Mouse (Mus musculus): ENCODE measurements at regions not wholly inside any gene's neighbourhood (a gene's known extent, or its start where the extent isn't known, plus 50 kb on each side); places are given as distances from the start of the nearest gene placed in this dataset.

DNA sequence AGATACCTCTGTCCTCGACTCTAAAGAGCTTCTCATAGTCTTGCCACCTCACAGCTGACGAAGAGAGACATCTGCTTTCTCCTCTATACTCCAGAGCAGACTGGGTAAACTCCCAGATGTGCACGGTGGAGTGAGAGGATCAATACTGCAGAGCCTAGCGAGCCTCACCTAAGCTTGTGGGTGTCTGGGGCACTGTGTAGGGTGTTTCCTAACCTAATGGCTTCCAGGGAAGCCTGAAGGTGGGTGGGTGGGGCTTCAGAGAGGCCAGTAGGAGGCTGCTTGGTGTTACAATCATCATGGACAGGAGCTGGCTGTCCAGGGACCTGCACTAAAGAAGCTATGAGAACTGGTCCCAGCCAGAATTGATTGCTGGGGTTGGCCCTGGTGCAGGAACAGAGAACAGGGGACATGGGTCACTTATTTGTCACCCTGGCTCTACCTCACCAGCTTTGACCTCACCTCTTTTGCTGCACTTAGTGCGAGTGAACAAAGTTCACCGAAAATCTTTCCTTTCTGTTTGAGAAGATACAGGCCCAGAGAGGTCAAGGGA lies 57.5 kb upstream of the Tle3 start:
- Histone ChIP-seq H3K27me3 (ENCODE audit: control insufficient read depth, insufficient read depth, low read length) (no peaks in the 10 kb centered on the region), H3K9me3 (ENCODE audit: control insufficient read depth, low read length) (no peaks in the 10 kb centered on the region), H3K4me1 (ENCODE audit: control insufficient read depth, insufficient read depth, low read length) (peaks cover 46% of the 10 kb centered on the region), H3K27ac (replicated peaks; ENCODE audit: low read depth, low read length) (no peak overlapping the region), H3K36me3 (ENCODE audit: control insufficient read depth, insufficient read depth, low read length) (no peaks in the 10 kb centered on the region), H3K4me3 (ENCODE audit: low read depth, low read length) (no peak overlapping the region), H3K4me2 (ENCODE audit: low read depth, severe bottlenecking) (no peak overlapping the region), H3K9ac (ENCODE audit: low read length) (no peak overlapping the region)
- ATAC-seq (ENCODE audit: insufficient number of reproducible peaks, low FRiP score, low TSS enrichment, low read depth) = no peak
- no peak for DNase-seq (ENCODE audit: low spot score)
- 60% methylated on average over 6 of the region's 6 CpGs for WGBS

DNA sequence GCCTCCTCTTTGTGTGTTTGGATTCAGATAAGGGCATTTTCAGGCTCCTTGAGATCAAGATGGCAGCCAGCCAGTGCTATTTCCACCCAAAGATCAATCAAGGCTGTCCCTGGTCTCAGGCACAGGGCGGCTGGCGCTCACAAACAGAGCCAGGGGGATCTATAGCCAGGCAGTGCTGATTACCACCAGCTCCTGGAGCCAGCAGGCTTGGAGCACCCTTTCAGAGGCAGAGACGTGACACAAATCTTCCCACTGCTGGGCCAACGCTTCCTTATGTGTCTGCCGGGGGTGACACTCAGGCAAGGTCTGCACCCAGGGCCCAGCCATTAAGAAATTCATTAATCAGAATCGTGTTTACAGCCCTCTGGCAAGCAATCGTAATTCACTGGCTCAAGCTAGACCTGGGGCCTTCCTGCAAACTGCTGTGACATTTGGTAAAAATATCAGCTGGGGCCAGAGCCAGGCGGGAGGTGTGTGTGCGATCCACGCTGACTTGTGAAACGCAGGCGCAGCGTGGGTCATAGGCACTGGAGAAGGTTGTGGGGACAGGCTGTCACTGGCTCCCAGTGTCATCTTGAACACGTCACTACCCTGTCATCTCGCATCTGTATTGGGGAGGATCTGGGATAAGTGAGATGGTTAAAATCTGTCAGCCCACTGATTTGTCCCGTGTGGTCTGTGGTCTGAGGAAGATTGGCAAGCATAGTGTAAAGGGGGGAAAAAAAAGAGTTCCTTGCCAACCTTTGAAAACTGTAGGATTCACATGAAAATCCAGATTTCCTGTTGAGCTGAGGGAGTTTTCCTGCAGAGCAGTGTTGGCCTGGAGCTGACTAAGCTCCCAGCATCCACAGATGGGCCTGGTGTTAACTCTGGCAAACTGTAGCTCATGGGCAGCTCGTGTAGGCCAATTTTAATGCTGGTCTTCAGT lies 56.5 kb upstream of the Tle3 start:
- Histone ChIP-seq H3K9ac (ENCODE audit: low read length) (no peak overlapping the region), H3K4me2 (ENCODE audit: low read depth, severe bottlenecking) (no peak overlapping the region), H3K4me3 (ENCODE audit: low read depth, low read length) (no peak overlapping the region), H3K9me3 (ENCODE audit: control insufficient read depth, low read length) (no peaks in the 10 kb centered on the region), H3K36me3 (ENCODE audit: control insufficient read depth, insufficient read depth, low read length) (no peaks in the 10 kb centered on the region), H3K4me1 (ENCODE audit: control insufficient read depth, insufficient read depth, low read length) (peaks cover 49% of the 10 kb centered on the region), H3K27me3 (ENCODE audit: control insufficient read depth, insufficient read depth, low read length) (no peaks in the 10 kb centered on the region), H3K27ac (replicated peaks; ENCODE audit: low read depth, low read length) (no peak overlapping the region; the same call in 1 of the 2 replicates)
- ATAC-seq (ENCODE audit: insufficient number of reproducible peaks, low FRiP score, low TSS enrichment, low read depth) (no peak), DNase-seq (ENCODE audit: low spot score) (peak; percentile 60)
- WGBS = 16% methylated on average over 17 of the region's 17 CpGs

DNA sequence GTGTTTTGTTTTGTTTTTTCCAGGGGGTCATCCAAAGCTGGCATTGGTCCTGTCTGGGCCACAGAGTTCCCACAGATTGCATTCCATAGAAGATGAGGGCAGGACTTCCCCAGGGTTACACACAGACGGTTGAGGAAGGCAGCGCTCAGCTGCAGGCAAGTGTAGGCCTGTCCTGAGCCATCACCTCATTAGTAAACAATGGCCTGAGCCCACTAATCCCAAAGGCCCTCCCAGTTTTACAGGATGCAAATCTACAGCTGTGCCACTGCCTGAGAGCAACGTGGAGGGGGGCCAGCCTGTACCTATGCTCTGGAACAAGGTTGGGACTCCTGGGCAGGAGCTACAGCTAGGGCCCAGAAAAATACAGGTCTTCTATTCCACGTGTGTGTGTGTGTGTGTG lies 55.7 kb upstream of the Tle3 start:
- no peak overlapping the region for H3K9ac ChIP-seq (ENCODE audit: low read length)
- no peaks in the 10 kb centered on the region for H3K36me3 ChIP-seq (ENCODE audit: control insufficient read depth, insufficient read depth, low read length)
- WGBS = 18% methylated on average over 4 of the region's 4 CpGs
- no peaks in the 10 kb centered on the region for H3K27me3 ChIP-seq (ENCODE audit: control insufficient read depth, insufficient read depth, low read length)
- peaks cover 49% of the 10 kb centered on the region for H3K4me1 ChIP-seq (ENCODE audit: control insufficient read depth, insufficient read depth, low read length)
- ATAC-seq (ENCODE audit: insufficient number of reproducible peaks, low FRiP score, low TSS enrichment, low read depth) = no peak
- H3K4me3 ChIP-seq (ENCODE audit: low read depth, low read length) = no peak overlapping the region
- no peak overlapping the region for H3K4me2 ChIP-seq (ENCODE audit: low read depth, severe bottlenecking)
- H3K27ac ChIP-seq (replicated peaks; ENCODE audit: low read depth, low read length) = no peak overlapping the region
- H3K9me3 ChIP-seq (ENCODE audit: control insufficient read depth, low read length) = no peaks in the 10 kb centered on the region
- no peak for DNase-seq (ENCODE audit: low spot score)

DNA sequence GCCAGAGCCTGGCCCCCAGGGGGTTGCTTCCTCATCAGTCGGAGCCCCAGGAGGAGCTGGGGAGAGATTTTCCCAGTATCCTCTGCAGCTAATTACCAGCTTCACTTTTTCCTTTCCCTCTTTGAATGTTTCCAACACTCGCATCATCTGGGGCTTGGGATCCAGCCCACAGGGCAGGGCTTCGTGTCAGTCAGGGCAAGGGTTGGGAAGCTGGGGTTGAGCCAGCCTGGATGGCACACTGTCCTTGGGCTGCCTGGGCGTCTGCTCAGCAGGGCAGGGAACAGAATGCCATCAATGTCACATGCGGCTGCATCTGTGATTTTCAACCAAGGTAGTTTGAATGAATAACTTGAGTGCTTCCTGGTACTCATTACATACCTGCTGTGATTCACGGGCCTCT lies 52.4 kb upstream of the Tle3 start:
- Histone ChIP-seq H3K9me3 (ENCODE audit: control insufficient read depth, low read length) (no peaks in the 10 kb centered on the region), H3K36me3 (ENCODE audit: control insufficient read depth, insufficient read depth, low read length) (no peaks in the 10 kb centered on the region), H3K9ac (ENCODE audit: low read length) (no peak overlapping the region), H3K27me3 (ENCODE audit: control insufficient read depth, insufficient read depth, low read length) (no peaks in the 10 kb centered on the region), H3K4me1 (ENCODE audit: control insufficient read depth, insufficient read depth, low read length) (peaks cover 29% of the 10 kb centered on the region), H3K4me2 (ENCODE audit: low read depth, severe bottlenecking) (no peak overlapping the region), H3K4me3 (ENCODE audit: low read depth, low read length) (no peak overlapping the region), H3K27ac (replicated peaks; ENCODE audit: low read depth, low read length) (no peak overlapping the region)
- DNase-seq (ENCODE audit: low spot score) = no peak
- WGBS = 61% methylated on average over 6 of the region's 6 CpGs
- ATAC-seq (ENCODE audit: insufficient number of reproducible peaks, low FRiP score, low TSS enrichment, low read depth) = no peak

DNA sequence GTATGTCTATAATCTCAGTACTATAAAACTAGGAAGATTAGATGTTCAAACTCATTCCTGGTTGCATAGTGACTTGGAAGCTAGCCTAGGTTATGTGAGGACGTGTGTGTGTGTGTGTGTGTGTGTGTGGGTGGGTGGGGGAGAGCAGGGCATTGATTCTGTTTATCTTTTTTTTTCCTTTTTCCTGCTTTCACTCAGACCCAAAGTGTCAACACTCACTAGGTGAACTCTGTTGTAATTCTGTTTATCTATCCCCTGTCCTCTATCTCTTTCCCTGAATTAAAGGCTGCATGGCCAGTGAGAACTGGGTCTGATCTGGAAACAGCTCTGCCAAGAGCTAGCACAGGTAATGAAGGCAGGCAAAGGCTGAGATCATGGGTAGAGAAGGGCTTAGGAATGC lies 50.9 kb upstream of the Tle3 start:
- Histone ChIP-seq H3K4me3 (ENCODE audit: low read depth, low read length) (no peak overlapping the region), H3K27me3 (ENCODE audit: control insufficient read depth, insufficient read depth, low read length) (no peaks in the 10 kb centered on the region), H3K36me3 (ENCODE audit: control insufficient read depth, insufficient read depth, low read length) (no peaks in the 10 kb centered on the region), H3K4me2 (ENCODE audit: low read depth, severe bottlenecking) (no peak overlapping the region), H3K4me1 (ENCODE audit: control insufficient read depth, insufficient read depth, low read length) (peaks cover 16% of the 10 kb centered on the region), H3K27ac (replicated peaks; ENCODE audit: low read depth, low read length) (no peak overlapping the region), H3K9me3 (ENCODE audit: control insufficient read depth, low read length) (no peaks in the 10 kb centered on the region), H3K9ac (ENCODE audit: low read length) (no peak overlapping the region)
- ATAC-seq (ENCODE audit: insufficient number of reproducible peaks, low FRiP score, low TSS enrichment, low read depth) = no peak
- 78% methylated on average over 1 of the region's 1 CpGs for WGBS
- DNase-seq (ENCODE audit: low spot score) = no peak

DNA sequence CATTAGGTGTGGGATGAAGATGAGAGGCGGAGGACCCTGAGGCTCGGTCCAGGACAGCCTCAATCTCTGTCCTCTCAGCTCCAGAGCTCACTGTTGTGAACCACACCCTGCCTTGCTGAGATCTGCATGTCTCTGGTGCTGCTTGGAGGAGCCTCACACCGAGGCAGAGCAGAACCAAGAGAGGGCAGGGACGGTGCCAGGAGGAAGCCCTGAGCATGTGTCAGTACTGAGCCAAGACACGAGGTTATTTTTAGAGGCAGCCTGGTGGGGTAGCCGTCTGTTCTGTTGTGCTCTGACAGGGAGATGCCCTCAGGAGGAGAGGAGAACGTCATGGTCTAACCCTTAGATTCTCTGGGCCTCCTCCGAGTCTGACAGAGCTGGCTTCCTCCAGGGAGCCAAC lies 50.3 kb upstream of the Tle3 start:
- Histone ChIP-seq H3K27ac (replicated peaks; ENCODE audit: low read depth, low read length) (no peak overlapping the region), H3K4me2 (ENCODE audit: low read depth, severe bottlenecking) (no peak overlapping the region), H3K27me3 (ENCODE audit: control insufficient read depth, insufficient read depth, low read length) (no peaks in the 10 kb centered on the region), H3K4me1 (ENCODE audit: control insufficient read depth, insufficient read depth, low read length) (peaks cover 14% of the 10 kb centered on the region), H3K9ac (ENCODE audit: low read length) (no peak overlapping the region), H3K9me3 (ENCODE audit: control insufficient read depth, low read length) (no peaks in the 10 kb centered on the region), H3K4me3 (ENCODE audit: low read depth, low read length) (no peak overlapping the region), H3K36me3 (ENCODE audit: control insufficient read depth, insufficient read depth, low read length) (no peaks in the 10 kb centered on the region)
- 66% methylated on average over 8 of the region's 8 CpGs for WGBS
- DNase-seq (ENCODE audit: low spot score) (no peak), ATAC-seq (ENCODE audit: insufficient number of reproducible peaks, low FRiP score, low TSS enrichment, low read depth) (no peak)

DNA sequence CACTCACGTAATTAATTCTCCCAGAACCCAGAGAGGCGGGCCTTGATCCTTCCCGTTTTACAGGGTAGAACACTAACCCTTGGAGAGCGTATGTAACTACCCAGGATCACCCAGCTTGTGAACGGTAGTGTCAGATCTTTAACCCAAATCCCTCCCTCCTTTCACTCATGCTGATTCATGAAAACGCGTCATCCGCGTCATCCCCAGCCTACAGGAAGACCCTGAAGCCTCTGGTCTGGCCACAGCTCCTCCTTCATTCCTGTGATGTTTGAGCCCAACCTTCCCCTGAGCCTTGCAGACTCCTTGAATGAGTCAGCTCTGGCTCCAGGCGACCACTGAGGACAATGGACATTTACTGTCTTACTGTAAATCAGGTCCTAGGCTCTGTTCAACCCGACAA lies 49.8 kb upstream of the Tle3 start:
- Histone ChIP-seq H3K4me1 (ENCODE audit: control insufficient read depth, insufficient read depth, low read length) (peaks cover 11% of the 10 kb centered on the region; the same call in 1 of the 2 replicates), H3K4me2 (ENCODE audit: low read depth, severe bottlenecking) (no peak overlapping the region), H3K4me3 (ENCODE audit: low read depth, low read length) (no peak overlapping the region), H3K9me3 (ENCODE audit: control insufficient read depth, low read length) (no peaks in the 10 kb centered on the region), H3K27me3 (ENCODE audit: control insufficient read depth, insufficient read depth, low read length) (no peaks in the 10 kb centered on the region), H3K27ac (replicated peaks; ENCODE audit: low read depth, low read length) (no peak overlapping the region), H3K9ac (ENCODE audit: low read length) (no peak overlapping the region), H3K36me3 (ENCODE audit: control insufficient read depth, insufficient read depth, low read length) (no peaks in the 10 kb centered on the region)
- no peak for DNase-seq (ENCODE audit: low spot score)
- ATAC-seq (ENCODE audit: insufficient number of reproducible peaks, low FRiP score, low TSS enrichment, low read depth) = no peak
- WGBS = 58% methylated on average over 11 of the region's 11 CpGs
